Comparison of ENCODE assay signal across 8 mouse cellular contexts in genomic region chr3:143379193-143379592, GRCm38 (mm10).
A peak's percentile ranks its signal among the peaks of the same experiment; 100 is the strongest.
DNase-seq lines count a peak whose midpoint lies in the region; ATAC-seq and TF ChIP-seq lines count a peak whose summit lies in the region.

No protein-coding gene starts in this region.

- H3K9me3 ChIP-seq in MEL (replicated peaks; ENCODE audit: insufficient read depth, low read length), result no peaks in the 10 kb centered on the region
- no peaks in the 10 kb centered on the region for H3K9me3 ChIP-seq in hindbrain, embryonic 12.5 days (replicated peaks)
- no peaks in the 10 kb centered on the region for H3K9me3 ChIP-seq in lung, postnatal 0 days (ENCODE audit: low read length)

- TF ChIP-seq POLR2A in MEL (IDR thresholded peaks at IDR 0.05; ENCODE audit: control insufficient read depth in 1 of 2, insufficient read depth in 1 of 2, low read depth in 1 of 2, low read length in 2 of 2, poor library complexity in 1 of 2), result no peak

- no peak for TF ChIP-seq RAD21 in MEL (IDR thresholded peaks at IDR 0.05; ENCODE audit: low read depth, low read length)

- H3K27ac ChIP-seq in MEL (ENCODE audit: control insufficient read depth, low read depth, low read length), result no peak overlapping the region
- no peak overlapping the region for H3K27ac ChIP-seq in hindbrain, embryonic 12.5 days
- no peak overlapping the region for H3K27ac ChIP-seq in lung, postnatal 0 days (ENCODE audit: low read length)

- H3K9ac ChIP-seq in MEL (ENCODE audit: control insufficient read depth, low read depth, low read length, poor library complexity, severe bottlenecking), result no peak overlapping the region
- no peak overlapping the region for H3K9ac ChIP-seq in hindbrain, embryonic 12.5 days
- H3K9ac ChIP-seq in lung, postnatal 0 days (replicated peaks; ENCODE audit: low read depth), result no peak overlapping the region

- 14% methylated on average over 13 of the region's 13 CpGs for WGBS in hindbrain, embryonic 12.5 days
- WGBS in lung, postnatal 0 days, result 7% methylated on average over 13 of the region's 13 CpGs

- H3K36me3 ChIP-seq in MEL (ENCODE audit: control insufficient read depth in 1 of 2, insufficient read depth in 2 of 2, low read length in 2 of 2), result no peaks in the 10 kb centered on the region
- H3K36me3 ChIP-seq in hindbrain, embryonic 12.5 days, result no peaks in the 10 kb centered on the region
- H3K36me3 ChIP-seq in lung, postnatal 0 days (ENCODE audit: insufficient read depth, low read length), result no peaks in the 10 kb centered on the region

- ATAC-seq in hindbrain, embryonic 12.5 days (ENCODE audit: low FRiP score), result peak; percentile 91
- ATAC-seq in lung, postnatal 0 days, result peak; percentile 53; the same call in 1 of the 2 replicates

- H3K4me3 ChIP-seq in MEL (ENCODE audit: control insufficient read depth in 1 of 2, insufficient read depth in 1 of 2, low read depth in 2 of 2, low read length in 2 of 2), result no peak overlapping the region
- no peak overlapping the region for H3K4me3 ChIP-seq in hindbrain, embryonic 12.5 days
- no peak overlapping the region for H3K4me3 ChIP-seq in lung, postnatal 0 days (ENCODE audit: low read depth, low read length)

- H3K79me2 ChIP-seq in MEL (ENCODE audit: control insufficient read depth, insufficient read depth, low read length, poor library complexity), result no peaks in the 10 kb centered on the region

- H3K4me2 ChIP-seq in hindbrain, embryonic 12.5 days (replicated peaks), result no peak overlapping the region; the same call in 1 of the 2 replicates
- no peak overlapping the region for H3K4me2 ChIP-seq in lung, postnatal 0 days (replicated peaks; ENCODE audit: low read depth, low read length)

- no peak for TF ChIP-seq EP300 in MEL (IDR thresholded peaks at IDR 0.05; ENCODE audit: low read depth in 1 of 2, low read length in 2 of 2)
- TF ChIP-seq EP300 in lung, postnatal 0 days (IDR thresholded peaks at IDR 0.05), result no peak

- DNase-seq in MEL (ENCODE audit: low read depth, low spot score), result peak; percentile 3
- peak; percentile 6 for DNase-seq in cerebellum, adult 8-10 months
- DNase-seq in frontal cortex, adult 2 months (ENCODE audit: extremely low spot score in 1 of 2, low spot score in 1 of 2), result peak; percentile 33 to 85
- DNase-seq in layer of hippocampus, adult 9-11 months, result peak; percentile 34
- peak; percentile 84 for DNase-seq in lung, postnatal 0 days (ENCODE audit: low spot score)
- DNase-seq in retina, postnatal 1 day, result peak; percentile 84
- DNase-seq in urinary bladder, adult 18-20 months (ENCODE audit: low spot score in 2 of 2), result peak; percentile 41 to 53

- H3K4me1 ChIP-seq in MEL (ENCODE audit: control insufficient read depth in 1 of 2, insufficient read depth in 2 of 2, low read length in 2 of 2), result no peaks in the 10 kb centered on the region
- H3K4me1 ChIP-seq in hindbrain, embryonic 12.5 days, result 0 out of 2 replicates have a peak, but pooled peaks cover 5% of the 10 kb centered on the region
- no peaks in the 10 kb centered on the region for H3K4me1 ChIP-seq in lung, postnatal 0 days (ENCODE audit: insufficient read depth, low read depth, low read length)

- TF ChIP-seq CTCF in MEL (IDR thresholded peaks at IDR 0.05 in 2 of 3, conservative IDR thresholded peaks at IDR 0.05 in 1 of 3; ENCODE audit: control insufficient read depth in 1 of 3, insufficient read depth in 1 of 3, low read depth in 2 of 3, low read length in 3 of 3, poor library complexity in 1 of 3, severe bottlenecking in 1 of 3), result peak in 1 of 3 experiments; percentile 41; a peak in 1 of 6 replicates
- peak; percentile 91 for TF ChIP-seq CTCF in lung, postnatal 0 days (IDR thresholded peaks at IDR 0.05)

- H3K27me3 ChIP-seq in MEL (ENCODE audit: control insufficient read depth in 1 of 2, insufficient read depth in 2 of 2, low read length in 2 of 2), result no peaks in the 10 kb centered on the region
- H3K27me3 ChIP-seq in hindbrain, embryonic 12.5 days, result no peaks in the 10 kb centered on the region
- H3K27me3 ChIP-seq in lung, postnatal 0 days (replicated peaks; ENCODE audit: insufficient read depth, low read length), result no peaks in the 10 kb centered on the region

TF ChIP-seq in MEL, 35 proteins besides CTCF, POLR2A, EP300 and RAD21:
- TF ChIP-seq MXI1 (IDR thresholded peaks at IDR 0.05; ENCODE audit: low read depth, low read length) (no peak), USF1 (IDR thresholded peaks at IDR 0.05; ENCODE audit: low read depth, low read length) (no peak), ZKSCAN1 (IDR thresholded peaks at IDR 0.05; ENCODE audit: low read depth, low read length) (no peak), RCOR1 (IDR thresholded peaks at IDR 0.05; ENCODE audit: low read depth, low read length) (no peak), ZC3H11A (IDR thresholded peaks at IDR 0.05; ENCODE audit: low read depth, low read length) (no peak), KAT2A (conservative IDR thresholded peaks at IDR 0.05; ENCODE audit: low read depth, low read length) (no peak), TAL1 (IDR thresholded peaks at IDR 0.05; ENCODE audit: low read length) (no peak), HCFC1 (IDR thresholded peaks at IDR 0.05; ENCODE audit: low read depth, low read length) (no peak), NRF1 (IDR thresholded peaks at IDR 0.05; ENCODE audit: insufficient read depth, low read depth, low read length, poor library complexity, severe bottlenecking) (no peak), GABPA (IDR thresholded peaks at IDR 0.05; ENCODE audit: low read depth, low read length) (no peak), POLR2AphosphoS5 (IDR thresholded peaks at IDR 0.05; ENCODE audit: borderline replicate concordance, low read depth, low read length) (no peak)

Comparison
In these comparisons a context has a peak if more than half of its experiments do, and no peak if none do; other contexts are left out.
1. DNase-seq: peak in every context shown above with its lines; median percentile 84 in lung, postnatal 0 days; 84 in retina, postnatal 1 day; 59 in frontal cortex, adult 2 months; 47 in urinary bladder, adult 18-20 months; 34 in layer of hippocampus, adult 9-11 months; 6 in cerebellum, adult 8-10 months; 3 in MEL.